Mouse (Mus musculus) G1E (cell line): ENCODE measurements at regions not wholly inside any gene's neighbourhood (a gene's known extent, or its start where the extent isn't known, plus 50 kb on each side); places are given as distances from the start of the nearest gene placed in this dataset.

Source experiments
- ATAC-seq: 2 replicates; pipeline ENCODE4 v1.8.0; 2016; ENCODE audit warnings: mild to moderate bottlenecking; ENCODE audit not compliant: insufficient number of reproducible peaks, poor library complexity, low FRiP score, severe bottlenecking; ENCODE audit errors: extremely low read depth
- DNase-seq: peaks from one replicate; pipeline ENCODE4 v3.0.0; 2012; ENCODE audit warnings: low spot score
- H3K27me3 ChIP-seq: 2 replicates; pipeline ENCODE4 v1.6.1; 2012; ENCODE audit warnings: mild to moderate bottlenecking, low read length, inconsistent platforms; ENCODE audit not compliant: insufficient read depth
- H3K36me3 ChIP-seq: replicated peaks from 2 replicates; pipeline ENCODE3; 2012; ENCODE audit warnings: mild to moderate bottlenecking, inconsistent platforms
- H3K4me1 ChIP-seq: 2 replicates; pipeline ENCODE4 v1.6.1; 2012; ENCODE audit warnings: low read depth, low read length, inconsistent platforms, mixed read lengths; ENCODE audit not compliant: insufficient read depth
- H3K4me3 ChIP-seq: 2 replicates; pipeline ENCODE4 v1.5.1; 2012; ENCODE audit warnings: low read depth, mild to moderate bottlenecking, inconsistent platforms, low read length, moderate library complexity, mixed read lengths
- H3K9me3 ChIP-seq: replicated peaks from 2 replicates; pipeline ENCODE4 v1.6.1; 2012; ENCODE audit warnings: inconsistent platforms
- CTCF ChIP-seq: IDR thresholded peaks from 2 replicates; pipeline ENCODE4 v1.5.1; 2012; ENCODE audit warnings: low read depth, low read length, inconsistent platforms, mixed read lengths
- GATA1 ChIP-seq: IDR thresholded peaks from 2 replicates; pipeline ENCODE4 v1.6.1; 2012; ENCODE audit warnings: borderline replicate concordance, low read length, inconsistent platforms, mixed read lengths
- GATA2 ChIP-seq: IDR thresholded peaks from 2 replicates; pipeline ENCODE4 v1.6.1; 2012; ENCODE audit warnings: low read depth, low read length, inconsistent platforms, borderline replicate concordance
- POLR2AphosphoS5 ChIP-seq: IDR thresholded peaks from 2 replicates; pipeline ENCODE4 v1.6.1; 2012; ENCODE audit warnings: low read depth, low read length, inconsistent platforms; ENCODE audit not compliant: insufficient replicate concordance
- TAL1 ChIP-seq: conservative IDR thresholded peaks from 2 replicates; pipeline ENCODE4 v1.6.1; 2012; ENCODE audit warnings: low read depth, low read length, inconsistent platforms, mixed read lengths

- Histone ChIP-seq H3K9me3 (peaks cover 9% of the 10 kb centered on the region), H3K4me1 (peaks cover 29% of the 10 kb centered on the region), H3K27me3 (peaks cover 44% of the 10 kb centered on the region), H3K4me3 (no peak overlapping the region), H3K36me3 (no peaks in the 10 kb centered on the region)
- no peak for ATAC-seq
- TF ChIP-seq CTCF = no peak
- no peak for TF ChIP-seq GATA1
- no peak for TF ChIP-seq GATA2
- TF ChIP-seq TAL1 = no peak
- TF ChIP-seq POLR2AphosphoS5 = no peak
- no peak for DNase-seq
Observed at GRCm38 (mm10) chr8:126727068-126727467, 133.3 kb upstream of the Irf2bp2 start.

- DNase-seq (no peak), ATAC-seq (no peak)
- Histone ChIP-seq H3K4me3 (no peak overlapping the region), H3K9me3 (peaks cover 9% of the 10 kb centered on the region), H3K4me1 (peaks cover 22% of the 10 kb centered on the region), H3K36me3 (no peaks in the 10 kb centered on the region), H3K27me3 (peaks cover 21% of the 10 kb centered on the region)
- TF ChIP-seq POLR2AphosphoS5 = no peak
- TF ChIP-seq GATA1 = no peak
- no peak for TF ChIP-seq TAL1
- TF ChIP-seq GATA2 = no peak
- no peak for TF ChIP-seq CTCF
Observed at GRCm38 (mm10) chr8:126723259-126724122, 129.7 kb upstream of the Irf2bp2 start.

GRCm38 (mm10) chr8:126721621-126722020 is 127.8 kb upstream of the Irf2bp2 start:
- ATAC-seq = no peak
- DNase-seq = no peak

GRCm38 (mm10) chr8:126720473-126721145 is 126.8 kb upstream of the Irf2bp2 start:
- Histone ChIP-seq H3K36me3 (no peaks in the 10 kb centered on the region), H3K4me3 (no peak overlapping the region), H3K9me3 (no peaks in the 10 kb centered on the region), H3K4me1 (peaks cover 20% of the 10 kb centered on the region), H3K27me3 (peaks cover 18% of the 10 kb centered on the region)
- TF ChIP-seq GATA2 (no peak), POLR2AphosphoS5 (no peak), CTCF (no peak), TAL1 (no peak), GATA1 (no peak)
- no peak for ATAC-seq
- DNase-seq = no peak

More at GRCm38 (mm10) chr8:126721621-126722020, 127.8 kb upstream of the Irf2bp2 start:
- H3K4me1 ChIP-seq = peaks cover 20% of the 10 kb centered on the region
- no peak overlapping the region for H3K4me3 ChIP-seq
- TF ChIP-seq GATA1 = no peak
- TF ChIP-seq POLR2AphosphoS5 = no peak
- no peak for TF ChIP-seq TAL1
- TF ChIP-seq GATA2 = no peak
- TF ChIP-seq CTCF = no peak
- peaks cover 18% of the 10 kb centered on the region for H3K27me3 ChIP-seq
- peaks cover 4% of the 10 kb centered on the region for H3K9me3 ChIP-seq
- no peaks in the 10 kb centered on the region for H3K36me3 ChIP-seq

- Histone ChIP-seq H3K36me3 (no peaks in the 10 kb centered on the region), H3K27me3 (peaks cover 13% of the 10 kb centered on the region), H3K4me3 (no peak overlapping the region), H3K9me3 (no peaks in the 10 kb centered on the region), H3K4me1 (peaks cover 20% of the 10 kb centered on the region)
- TF ChIP-seq GATA2 (no peak), POLR2AphosphoS5 (no peak), CTCF (no peak), TAL1 (no peak)
- no peak for DNase-seq
- no peak for ATAC-seq
Observed at GRCm38 (mm10) chr8:126719748-126720147, 126.0 kb upstream of the Irf2bp2 start.

GRCm38 (mm10) chr8:126717652-126718155 is 123.9 kb upstream of the Irf2bp2 start:
- Histone ChIP-seq H3K9me3 (no peaks in the 10 kb centered on the region), H3K4me3 (no peak overlapping the region), H3K36me3 (no peaks in the 10 kb centered on the region), H3K4me1 (peaks cover 18% of the 10 kb centered on the region), H3K27me3 (peaks cover 4% of the 10 kb centered on the region)
- TF ChIP-seq POLR2AphosphoS5 (no peak), GATA1 (no peak), CTCF (no peak), GATA2 (no peak), TAL1 (no peak)
- no peak for ATAC-seq
- no peak for DNase-seq
